Mouse (Mus musculus): ENCODE measurements around the gene Dpf2. TPM values are rescaled to one million over a fixed set of nuclear protein-coding genes. Genes with fewer than 3 reads are reported as not detected.

Dpf2 gene
- polyA plus RNA-seq, 1 experiment from 2014 or later, result 56.7 TPM

- ATAC-seq (ENCODE audit: low read depth) (peak; percentile 80), DNase-seq (peak; percentile 70)
- Histone ChIP-seq H3K4me2 (peak overlapping the region; percentile 92), H3K27ac (peak overlapping the region; percentile 91), H3K4me3 (replicated peaks) (peak overlapping the region; percentile 38), H3K36me3 (peaks cover 13% of the 10 kb centered on the region), H3K9ac (peak overlapping the region; percentile 56), H3K4me1 (replicated peaks) (peaks cover 50% of the 10 kb centered on the region), H3K27me3 (peaks cover 17% of the 10 kb centered on the region), H3K9me3 (replicated peaks) (no peaks in the 10 kb centered on the region)
- 21% methylated on average over 15 of the region's 15 CpGs for WGBS (ENCODE audit: insufficient replicate concordance)
Measured at GRCm38 (mm10) chr19:5922119-5922942, 9.5 kb upstream of the Dpf2 start.

- WGBS (ENCODE audit: insufficient replicate concordance), result 16% methylated on average over 9 of the region's 9 CpGs
Measured at GRCm38 (mm10) chr19:5921715-5922114, 8.9 kb upstream of the Dpf2 start.

GRCm38 (mm10) chr19:5912103-5913006 lies 455 bp downstream of the Dpf2 start:
- ATAC-seq (ENCODE audit: low read depth), result peak; percentile 96
- Histone ChIP-seq H3K4me2 (peak overlapping the region; percentile 89), H3K27me3 (no peaks in the 10 kb centered on the region), H3K4me3 (replicated peaks) (peak overlapping the region; percentile 96), H3K9ac (peak overlapping the region; percentile 99), H3K27ac (peak overlapping the region; percentile 92), H3K4me1 (replicated peaks) (peaks cover 59% of the 10 kb centered on the region), H3K36me3 (peaks cover 33% of the 10 kb centered on the region), H3K9me3 (replicated peaks) (no peaks in the 10 kb centered on the region)
- WGBS (ENCODE audit: insufficient replicate concordance), result 1% methylated on average over 56 of the region's 59 CpGs
- peak; percentile 99 for DNase-seq

More at GRCm38 (mm10) chr19:5921715-5922114, 8.9 kb upstream of the Dpf2 start:
- Histone ChIP-seq H3K36me3 (peaks cover 19% of the 10 kb centered on the region), H3K4me1 (replicated peaks) (peaks cover 50% of the 10 kb centered on the region), H3K4me2 (peak overlapping the region; percentile 92), H3K4me3 (replicated peaks) (peak overlapping the region; percentile 38), H3K27me3 (peaks cover 15% of the 10 kb centered on the region), H3K9me3 (replicated peaks) (no peaks in the 10 kb centered on the region), H3K27ac (peak overlapping the region; percentile 91), H3K9ac (peak overlapping the region; percentile 56)
- DNase-seq (peak; percentile 55), ATAC-seq (ENCODE audit: low read depth) (peak; percentile 15)

- Histone ChIP-seq H3K36me3 (peaks cover 34% of the 10 kb centered on the region), H3K27ac (peak overlapping the region; percentile 92), H3K4me1 (replicated peaks) (peaks cover 59% of the 10 kb centered on the region), H3K9ac (peak overlapping the region; percentile 99), H3K9me3 (replicated peaks) (no peaks in the 10 kb centered on the region), H3K4me2 (peak overlapping the region; percentile 89), H3K4me3 (replicated peaks) (peak overlapping the region; percentile 96), H3K27me3 (no peaks in the 10 kb centered on the region)
- no peak for ATAC-seq (ENCODE audit: low read depth)
- under 1% methylated on average over 14 of the region's 14 CpGs for WGBS (ENCODE audit: insufficient replicate concordance)
- no peak for DNase-seq
Measured at GRCm38 (mm10) chr19:5911430-5912102, 1.2 kb downstream of the Dpf2 start.

GRCm38 (mm10) chr19:5910221-5910620 lies 2.6 kb downstream of the Dpf2 start:
- Histone ChIP-seq H3K4me3 (replicated peaks) (peak overlapping the region; percentile 27; the same call in 1 of the 2 replicates), H3K27me3 (no peaks in the 10 kb centered on the region), H3K9me3 (replicated peaks) (no peaks in the 10 kb centered on the region), H3K4me1 (replicated peaks) (peaks cover 54% of the 10 kb centered on the region), H3K4me2 (peak overlapping the region; percentile 89), H3K36me3 (peaks cover 35% of the 10 kb centered on the region), H3K9ac (peak overlapping the region; percentile 40; the same call in 1 of the 2 replicates), H3K27ac (peak overlapping the region; percentile 49; the same call in 1 of the 2 replicates)
- ATAC-seq (ENCODE audit: low read depth), result no peak
- 66% methylated on average over 6 of the region's 6 CpGs for WGBS (ENCODE audit: insufficient replicate concordance)
- no peak for DNase-seq

GRCm38 (mm10) chr19:5907275-5907674 lies 5.5 kb downstream of the Dpf2 start:
- ATAC-seq (ENCODE audit: low read depth), result no peak
- Histone ChIP-seq H3K4me2 (no peak overlapping the region), H3K9me3 (replicated peaks) (no peaks in the 10 kb centered on the region), H3K36me3 (peaks cover 60% of the 10 kb centered on the region), H3K9ac (no peak overlapping the region), H3K4me1 (replicated peaks) (peaks cover 33% of the 10 kb centered on the region), H3K4me3 (replicated peaks) (no peak overlapping the region), H3K27ac (no peak overlapping the region), H3K27me3 (no peaks in the 10 kb centered on the region)
- 81% methylated on average over 3 of the region's 3 CpGs for WGBS (ENCODE audit: insufficient replicate concordance)
- no peak for DNase-seq

GRCm38 (mm10) chr19:5894002-5894678 lies 18.7 kb downstream of the Dpf2 start, which contains the start of gene Tigd3:
Gene Tigd3, minus strand, starts transcription at chr19:5894149.
- Histone ChIP-seq H3K27ac (peak within 1 kb of the TSS; percentile 86), H3K27me3 (no peaks in the 10 kb centered on the region; the same call in 1 of the 2 replicates), H3K9me3 (replicated peaks) (no peaks in the 10 kb centered on the region), H3K4me2 (peak within 1 kb of the TSS; percentile 97), H3K9ac (peak within 1 kb of the TSS; percentile 91), H3K4me1 (replicated peaks) (peaks cover 47% of the 10 kb centered on the region), H3K4me3 (replicated peaks) (peak within 1 kb of the TSS; percentile 75), H3K36me3 (peaks cover 49% of the 10 kb centered on the region)
- peak; percentile 93 for DNase-seq
- ATAC-seq (ENCODE audit: low read depth), result peak; percentile 94
- 4% methylated on average over 36 of the region's 36 CpGs for WGBS (ENCODE audit: insufficient replicate concordance)

- DNase-seq, result no peak
- Histone ChIP-seq H3K9ac (peak overlapping the region; percentile 91), H3K27ac (peak overlapping the region; percentile 86), H3K4me3 (replicated peaks) (peak overlapping the region; percentile 75), H3K4me2 (peak overlapping the region; percentile 97), H3K36me3 (peaks cover 44% of the 10 kb centered on the region), H3K9me3 (replicated peaks) (no peaks in the 10 kb centered on the region), H3K4me1 (replicated peaks) (peaks cover 47% of the 10 kb centered on the region), H3K27me3 (no peaks in the 10 kb centered on the region; the same call in 1 of the 2 replicates)
- peak; percentile 41 for ATAC-seq (ENCODE audit: low read depth)
- WGBS (ENCODE audit: insufficient replicate concordance), result 12% methylated on average over 28 of the region's 31 CpGs
Measured at GRCm38 (mm10) chr19:5893282-5894001, 19.4 kb downstream of the Dpf2 start.

GRCm38 (mm10) chr19:5892735-5893134 lies 20.1 kb downstream of the Dpf2 start:
- ATAC-seq (ENCODE audit: low read depth) (no peak), DNase-seq (no peak)
- H3K4me1 ChIP-seq (replicated peaks), result peaks cover 53% of the 10 kb centered on the region
- 94% methylated on average over 13 of the region's 13 CpGs for WGBS (ENCODE audit: insufficient replicate concordance)
- H3K27me3 ChIP-seq, result no peaks in the 10 kb centered on the region; the same call in 1 of the 2 replicates
- H3K27ac ChIP-seq, result no peak overlapping the region
- peak overlapping the region; percentile 97 for H3K4me2 ChIP-seq
- peak overlapping the region; percentile 75 for H3K4me3 ChIP-seq (replicated peaks)
- no peaks in the 10 kb centered on the region for H3K9me3 ChIP-seq (replicated peaks)
- peak overlapping the region; percentile 91 for H3K9ac ChIP-seq
- peaks cover 39% of the 10 kb centered on the region for H3K36me3 ChIP-seq

Data from liver, embryonic 13.5 days (tissue).